Mouse (Mus musculus) small intestine, adult 2 months (tissue): ENCODE data around the gene Dda1.

Experiments
- CTCF ChIP-seq: fragments of 200-500 bp; IDR thresholded peaks from 2 replicates; pipeline ENCODE4 v1.5.1; 2012; ENCODE audit warnings: low read depth, mild to moderate bottlenecking, control low read depth, inconsistent platforms, low read length, moderate library complexity, mixed read lengths; ENCODE audit not compliant: insufficient replicate concordance, insufficient read length; ENCODE audit errors: extremely low read depth
- POLR2A ChIP-seq: fragments of 200-500 bp; IDR thresholded peaks from 2 replicates; pipeline ENCODE4 v1.6.1; 2012; ENCODE audit warnings: low read depth, mild to moderate bottlenecking, control low read depth, inconsistent platforms, low read length, moderate library complexity

DNA sequence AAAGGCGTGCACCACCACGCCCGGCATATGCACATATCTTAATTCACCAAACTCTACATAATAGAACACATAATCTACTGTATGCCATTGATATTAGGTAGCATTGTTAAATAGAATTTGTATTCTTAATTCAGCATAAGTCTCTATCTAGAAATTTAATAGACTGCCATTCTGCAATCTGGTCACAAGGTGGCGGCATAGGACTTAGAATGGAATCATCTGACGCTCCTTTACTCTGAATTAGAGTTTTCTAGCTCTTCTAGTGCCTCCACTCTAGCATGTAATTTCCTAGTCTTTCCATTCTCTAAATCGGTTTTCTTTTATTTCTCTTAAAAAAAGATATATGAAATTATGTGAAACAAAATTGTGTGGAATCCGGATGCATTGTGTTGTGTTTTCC lies 27.6 kb upstream of the Dda1 start:
- TF ChIP-seq CTCF (no peak), POLR2A (no peak)
